In the genomic region with DNA sequence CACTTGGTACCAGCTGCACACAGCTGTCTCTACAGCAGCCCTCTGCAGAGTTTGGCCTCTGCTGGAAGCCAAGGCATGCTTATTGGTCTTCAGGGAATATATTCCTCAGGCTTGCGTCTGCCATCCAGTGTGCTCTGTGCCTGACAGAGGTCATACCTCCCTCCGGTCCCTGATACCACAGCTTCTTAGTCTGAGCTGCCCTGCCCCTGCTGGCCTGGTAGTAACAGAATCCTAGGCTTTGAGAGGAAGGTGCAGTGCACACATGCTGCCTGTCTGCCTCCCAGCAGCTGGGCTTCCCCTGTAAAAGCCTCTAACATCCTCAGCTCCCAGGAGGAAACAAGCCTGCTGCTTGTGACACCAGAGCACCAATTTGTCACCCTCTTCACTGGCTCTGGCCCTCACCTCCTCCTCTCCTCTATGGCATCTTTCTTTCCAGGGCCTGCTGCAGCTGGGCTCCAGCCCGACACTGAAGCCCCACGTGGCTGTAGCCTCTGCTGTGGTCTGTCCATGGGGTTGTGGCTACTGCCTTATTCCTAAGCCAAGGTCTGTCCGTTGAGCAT, we compare ENCODE assay signal across 10 mouse cellular contexts.
DNase-seq lines count a peak whose midpoint lies in the region; ATAC-seq lines count a peak whose summit lies in the region.
"Had no signal": no experiment of that assay in that cellular context is flagged by ENCODE, and none has a peak within 500 bp of the region (broad histone marks: within the 10 kb centered on the region; RNA-seq: fewer than 3 reads in every experiment).

No protein-coding gene starts in this region.

- H3K9ac ChIP-seq in heart, embryonic 12.5 days = no peak overlapping the region
- peak overlapping the region; percentile 58 for H3K9ac ChIP-seq in hindbrain, embryonic 13.5 days
- H3K9ac ChIP-seq in midbrain, embryonic 15.5 days = no peak overlapping the region

- H3K36me3 ChIP-seq in heart, embryonic 12.5 days = no peaks in the 10 kb centered on the region
- H3K36me3 ChIP-seq in hindbrain, embryonic 13.5 days = no peaks in the 10 kb centered on the region
- no peaks in the 10 kb centered on the region for H3K36me3 ChIP-seq in midbrain, embryonic 15.5 days (replicated peaks)

- H3K4me2 ChIP-seq in heart, embryonic 12.5 days = no peak overlapping the region
- H3K4me2 ChIP-seq in hindbrain, embryonic 13.5 days = no peak overlapping the region
- no peak overlapping the region for H3K4me2 ChIP-seq in midbrain, embryonic 15.5 days

- H3K27me3 ChIP-seq in heart, embryonic 12.5 days (replicated peaks) = no peaks in the 10 kb centered on the region
- H3K27me3 ChIP-seq in hindbrain, embryonic 13.5 days = no peaks in the 10 kb centered on the region
- no peaks in the 10 kb centered on the region for H3K27me3 ChIP-seq in midbrain, embryonic 15.5 days (replicated peaks)

- WGBS in heart, embryonic 12.5 days = 28% methylated on average over 5 of the region's 5 CpGs
- WGBS in hindbrain, embryonic 13.5 days = 19% methylated on average over 5 of the region's 5 CpGs
- WGBS in midbrain, embryonic 15.5 days = 41% methylated on average over 5 of the region's 5 CpGs

- no peaks in the 10 kb centered on the region for H3K9me3 ChIP-seq in heart, embryonic 12.5 days (replicated peaks)
- H3K9me3 ChIP-seq in hindbrain, embryonic 13.5 days = no peaks in the 10 kb centered on the region
- no peaks in the 10 kb centered on the region for H3K9me3 ChIP-seq in midbrain, embryonic 15.5 days

- 0 out of 2 replicates have a peak, but pooled peaks have one; percentile 41 for ATAC-seq in heart, embryonic 12.5 days (ENCODE audit: insufficient number of reproducible peaks, low FRiP score)
- peak; percentile 57 for ATAC-seq in hindbrain, embryonic 13.5 days (ENCODE audit: low FRiP score)
- ATAC-seq in midbrain, embryonic 15.5 days (replicated peaks) = 0 out of 2 replicates have a peak, but pooled peaks have one; percentile 28

- no peak overlapping the region for H3K4me3 ChIP-seq in heart, embryonic 12.5 days
- H3K4me3 ChIP-seq in hindbrain, embryonic 13.5 days = no peak overlapping the region
- H3K4me3 ChIP-seq in midbrain, embryonic 15.5 days = no peak overlapping the region

- no peak for DNase-seq in heart, adult 9 months (ENCODE audit: low spot score in 2 of 2)
- peak; percentile 67 for DNase-seq in brain, adult 2 months (ENCODE audit: low read depth, low spot score)
- DNase-seq in thymus, postnatal 4 days = no peak
- DNase-seq in layer of hippocampus, adult 11-12 months (ENCODE audit: low spot score) = no peak
- DNase-seq in ovary, adult 18-20 months (ENCODE audit: low spot score) = no peak
- DNase-seq: adrenal gland, postnatal 25 days; heart, postnatal 14 days had no signal

- H3K4me1 ChIP-seq in heart, embryonic 12.5 days (replicated peaks) = peaks cover 27% of the 10 kb centered on the region
- peaks cover 60% of the 10 kb centered on the region for H3K4me1 ChIP-seq in hindbrain, embryonic 13.5 days (replicated peaks)
- H3K4me1 ChIP-seq in midbrain, embryonic 15.5 days = peaks cover 22% of the 10 kb centered on the region

- H3K27ac ChIP-seq in heart, embryonic 12.5 days (ENCODE audit: poor library complexity, severe bottlenecking) = no peak overlapping the region
- H3K27ac ChIP-seq in hindbrain, embryonic 13.5 days = peak overlapping the region; percentile 65
- peak overlapping the region; percentile 12; the same call in 1 of the 2 replicates for H3K27ac ChIP-seq in midbrain, embryonic 15.5 days
